Mouse (Mus musculus): ENCODE measurements around the gene Ift52.

Ift52 gene

GRCm38 (mm10) chr2:163016916-163017743 is at the start of gene Ift52:
Ift52 (plus strand) TSS chr2:163017354.
- DNase-seq (ENCODE audit: low spot score in 2 of 2), result peak; percentile 88 to 91

GRCm38 (mm10) chr2:162968357-162968756 is 48.8 kb upstream of the Ift52 start:
- no peak for DNase-seq (ENCODE audit: low spot score in 2 of 2)

- DNase-seq (ENCODE audit: low spot score in 2 of 2), result no peak
Observed at GRCm38 (mm10) chr2:162969101-162969500, 48.1 kb upstream of the Ift52 start.

GRCm38 (mm10) chr2:162970896-162971295 is 46.3 kb upstream of the Ift52 start:
- DNase-seq (ENCODE audit: low spot score in 2 of 2), result no peak

GRCm38 (mm10) chr2:162972752-162973151 is 44.4 kb upstream of the Ift52 start:
- DNase-seq (ENCODE audit: low spot score in 2 of 2), result no peak

- no peak for DNase-seq (ENCODE audit: low spot score in 2 of 2)
Observed at GRCm38 (mm10) chr2:162973206-162973605, 43.9 kb upstream of the Ift52 start.

DNA sequence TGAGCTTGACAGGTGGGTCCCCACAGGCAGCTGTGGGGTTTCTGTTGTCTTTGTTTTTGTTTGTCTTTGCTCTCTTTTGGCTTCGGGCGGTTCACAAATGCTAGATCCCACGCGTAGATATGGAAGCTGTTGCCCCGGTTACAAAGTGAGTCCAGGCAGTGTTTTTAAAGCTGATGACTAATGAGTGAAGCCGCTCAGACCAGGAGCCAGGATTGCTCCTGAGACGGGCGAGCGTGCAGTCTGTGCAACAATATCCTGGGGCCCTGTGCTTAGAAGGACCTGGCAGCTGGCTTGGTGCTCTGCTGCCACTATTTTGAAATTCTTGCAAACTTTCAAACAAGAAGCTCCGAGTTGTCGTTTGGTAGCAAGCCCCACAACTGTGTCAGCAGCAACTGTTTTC is 43.5 kb upstream of the Ift52 start:
- no peak for DNase-seq (ENCODE audit: low spot score in 2 of 2)

DNA sequence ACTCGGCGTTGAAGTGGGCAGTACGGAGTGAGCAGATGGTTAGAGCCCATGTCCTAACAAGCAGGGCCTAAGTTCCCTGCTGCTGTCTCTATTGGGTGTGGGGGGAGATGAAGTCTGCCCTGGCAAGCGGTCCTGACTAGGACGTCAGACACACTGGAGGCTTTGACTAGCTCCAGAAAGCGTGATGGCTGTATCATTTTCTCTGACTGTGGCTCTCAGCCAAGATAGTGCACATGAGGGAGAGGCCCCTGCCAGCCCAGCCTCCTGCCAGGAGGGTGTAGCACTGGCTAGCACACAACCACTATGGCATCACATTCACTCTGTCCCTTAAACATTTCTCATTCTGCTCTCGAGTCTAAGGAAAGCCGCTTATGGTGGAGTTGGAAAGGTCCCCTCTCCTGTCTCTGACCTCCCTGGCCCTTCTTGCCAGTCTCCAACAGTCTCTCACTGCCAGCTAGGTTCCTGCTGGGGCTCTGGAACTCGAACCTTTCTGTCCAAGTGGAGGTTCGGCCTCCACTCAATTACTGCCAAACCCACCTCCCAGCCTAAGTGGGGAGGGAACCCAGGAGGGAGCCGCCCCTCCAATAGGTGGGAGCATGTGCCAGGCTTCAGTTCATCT is 41.9 kb upstream of the Ift52 start:
- DNase-seq (ENCODE audit: low spot score in 2 of 2), result no peak

DNA sequence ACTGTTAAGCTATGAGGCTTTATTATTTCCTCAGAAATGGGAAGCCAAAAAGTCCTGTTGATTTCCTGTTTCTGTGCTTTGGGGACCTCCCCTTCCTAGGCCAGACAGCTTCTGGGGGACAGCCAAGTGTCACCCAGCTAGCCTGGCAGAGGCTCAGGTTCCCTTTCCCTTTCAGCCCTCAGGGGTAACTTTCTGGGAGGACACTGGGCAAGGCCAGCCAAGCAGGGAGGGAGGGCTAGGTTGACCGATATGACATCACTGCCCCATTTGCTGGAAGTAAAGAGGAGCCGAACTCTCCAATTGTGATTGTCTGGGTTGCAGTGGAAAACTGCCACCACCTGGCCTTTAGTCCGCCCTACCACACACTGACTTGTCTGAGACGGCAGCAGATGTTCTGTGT is 41.2 kb upstream of the Ift52 start:
- DNase-seq (ENCODE audit: low spot score in 2 of 2), result no peak

- DNase-seq (ENCODE audit: low spot score in 2 of 2), result no peak
Observed at GRCm38 (mm10) chr2:162984381-162984780, 32.8 kb upstream of the Ift52 start.

- no peak for DNase-seq (ENCODE audit: low spot score in 2 of 2)
Observed at GRCm38 (mm10) chr2:162985923-162986322, 31.2 kb upstream of the Ift52 start.

DNA sequence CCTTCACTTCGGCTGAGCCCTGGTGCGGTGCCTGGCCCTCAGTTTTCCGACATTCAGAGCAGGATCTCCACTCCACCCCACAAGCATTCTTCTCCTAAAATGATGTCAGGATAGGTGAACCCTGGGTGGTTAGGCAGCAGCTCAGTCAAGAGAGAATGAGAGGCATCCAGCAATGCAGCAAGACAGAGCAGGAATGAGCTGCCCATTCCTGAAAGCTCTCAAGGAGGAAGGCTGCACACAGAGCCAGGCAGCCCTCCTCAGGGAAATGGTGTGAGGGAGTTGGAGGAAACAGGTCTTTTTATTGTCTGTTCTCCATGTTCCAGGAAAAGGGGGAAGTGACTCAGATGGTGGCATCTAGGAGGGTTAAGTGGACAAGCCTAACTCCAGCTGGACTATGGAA is 30.4 kb upstream of the Ift52 start:
- DNase-seq (ENCODE audit: low spot score in 2 of 2), result no peak

- no peak for DNase-seq (ENCODE audit: low spot score in 2 of 2)
Observed at GRCm38 (mm10) chr2:162987218-162987617, 29.9 kb upstream of the Ift52 start, which contains the start of gene Sgk2. Sgk2 (plus strand) TSS chr2:162987330.

- DNase-seq (ENCODE audit: low spot score in 2 of 2), result no peak
Observed at GRCm38 (mm10) chr2:162988235-162988634, 28.9 kb upstream of the Ift52 start.

DNA sequence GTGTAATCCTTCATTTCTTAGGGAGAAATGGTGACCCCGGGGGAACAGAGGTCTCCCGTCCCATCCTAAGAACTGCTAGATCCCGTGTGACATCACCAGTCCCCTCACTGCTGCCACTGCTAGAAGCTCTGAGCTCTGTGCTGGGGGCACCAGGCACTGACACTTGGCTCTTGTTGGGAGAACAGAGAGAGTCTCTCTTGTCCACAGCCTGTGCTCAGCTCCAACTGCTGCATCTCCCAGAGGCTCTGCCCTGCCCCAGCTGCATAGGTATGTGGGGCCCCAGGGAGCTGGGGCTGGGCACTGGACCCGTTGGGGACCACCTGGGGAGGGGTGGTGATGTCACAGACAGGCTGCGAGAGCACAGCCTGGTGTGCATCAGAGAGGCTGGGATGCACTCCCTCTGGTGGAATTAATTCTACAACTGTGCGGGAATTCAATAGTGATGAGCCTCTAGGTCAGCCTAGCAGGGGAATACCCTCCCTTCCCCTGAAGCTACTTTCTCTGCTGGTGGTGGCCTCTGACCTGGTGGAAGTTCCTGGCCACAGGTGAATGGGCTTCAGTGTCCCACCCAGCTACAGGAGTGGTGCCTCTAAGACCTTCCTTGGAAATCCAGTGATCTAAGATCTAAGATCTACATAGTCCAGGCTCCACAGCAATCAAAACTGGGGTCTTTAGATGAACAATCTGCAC is 25.6 kb upstream of the Ift52 start:
- DNase-seq (ENCODE audit: low spot score in 2 of 2), result no peak

- no peak for DNase-seq (ENCODE audit: low spot score in 2 of 2)
Observed at GRCm38 (mm10) chr2:162992084-162992437, 25.1 kb upstream of the Ift52 start.

DNA sequence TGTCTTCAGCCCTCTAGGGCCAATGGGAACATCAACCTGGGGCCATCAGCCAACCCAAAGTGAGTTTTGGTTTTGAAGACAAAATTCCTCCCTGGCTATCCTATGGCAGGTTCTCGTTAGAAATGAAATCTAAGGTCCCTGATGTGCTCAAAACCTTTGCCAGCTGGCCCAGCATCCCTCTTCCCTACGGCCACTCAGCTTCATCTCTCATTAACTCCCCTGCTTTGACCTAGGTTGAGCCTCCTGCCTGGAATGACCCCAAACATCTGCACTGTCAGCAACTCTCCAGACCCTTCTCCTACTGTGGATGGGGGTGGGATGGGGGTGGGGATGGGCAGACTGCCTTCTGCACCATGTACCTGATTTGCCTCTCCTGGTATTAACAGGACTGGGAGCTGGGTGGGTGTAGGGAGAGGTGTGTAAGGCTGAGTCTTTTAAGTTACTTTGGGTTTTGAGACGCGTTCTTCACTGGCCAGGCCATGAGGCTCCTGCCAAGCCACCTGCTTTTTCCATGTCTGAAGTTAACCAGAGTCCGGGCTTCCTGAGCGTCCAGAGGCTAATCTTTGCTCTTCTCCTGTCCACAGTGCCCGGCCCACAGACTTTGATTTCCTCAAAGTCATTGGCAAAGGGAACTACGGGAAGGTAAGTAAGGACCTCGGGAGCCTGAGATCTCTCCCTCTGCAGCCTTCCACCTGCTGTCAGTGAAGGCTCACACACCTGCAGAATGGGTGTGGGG is 23.1 kb upstream of the Ift52 start:
- DNase-seq (ENCODE audit: low spot score in 2 of 2), result no peak

DNA sequence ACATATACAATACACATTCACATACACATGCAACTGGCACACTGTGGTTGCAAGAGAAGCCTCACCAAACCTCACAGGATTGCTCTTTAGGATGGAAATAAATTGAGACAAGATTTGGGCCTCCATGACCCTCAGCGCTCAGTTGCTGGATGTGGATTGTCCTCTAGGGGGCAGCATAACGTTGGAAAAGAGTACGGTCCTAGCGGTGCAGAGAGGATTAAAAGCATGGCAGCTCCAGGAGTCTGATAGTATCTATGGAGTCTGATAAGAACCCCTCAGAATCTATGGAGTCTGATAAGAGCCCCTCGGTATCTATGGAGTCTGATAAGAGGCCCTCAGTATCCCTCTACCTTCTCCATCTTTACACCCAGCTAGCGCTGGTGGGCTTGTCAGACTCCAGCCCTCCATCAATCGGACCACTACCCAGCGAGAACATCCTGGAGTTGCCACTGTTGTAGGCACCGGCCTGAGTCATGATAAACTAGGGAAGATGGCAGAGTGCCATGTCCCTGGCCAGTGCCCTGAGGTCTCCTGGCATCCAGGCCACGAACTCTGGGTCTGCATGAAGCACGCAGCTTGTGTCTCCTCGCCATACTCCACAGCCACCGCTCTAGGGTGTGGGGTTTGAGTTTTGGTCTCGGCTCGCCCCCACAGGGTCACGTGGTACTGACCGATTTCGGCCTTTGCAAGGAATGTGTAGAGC is 18.5 kb upstream of the Ift52 start:
- DNase-seq (ENCODE audit: low spot score in 2 of 2), result peak; percentile 22 to 39

DNA sequence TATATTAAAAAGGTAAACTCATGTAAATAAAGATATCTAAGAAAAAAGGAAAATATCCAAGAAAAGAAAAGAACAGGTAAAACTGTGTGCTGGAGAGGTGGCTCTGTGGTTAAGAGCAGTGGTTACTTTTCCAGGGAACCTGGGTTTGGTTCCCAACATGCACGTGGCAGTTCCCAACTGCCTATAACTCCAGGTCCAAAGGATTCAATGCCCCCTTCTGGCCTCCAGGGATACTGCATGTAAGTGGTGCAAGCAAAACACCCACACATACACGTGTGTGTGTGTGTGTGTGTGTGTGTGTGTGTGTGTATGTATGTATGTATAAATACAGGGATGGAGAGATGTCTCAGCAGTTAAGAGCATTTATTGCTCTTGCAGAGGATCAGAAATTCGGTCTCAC is 17.4 kb upstream of the Ift52 start:
- no peak for DNase-seq (ENCODE audit: low spot score in 2 of 2)

DNA sequence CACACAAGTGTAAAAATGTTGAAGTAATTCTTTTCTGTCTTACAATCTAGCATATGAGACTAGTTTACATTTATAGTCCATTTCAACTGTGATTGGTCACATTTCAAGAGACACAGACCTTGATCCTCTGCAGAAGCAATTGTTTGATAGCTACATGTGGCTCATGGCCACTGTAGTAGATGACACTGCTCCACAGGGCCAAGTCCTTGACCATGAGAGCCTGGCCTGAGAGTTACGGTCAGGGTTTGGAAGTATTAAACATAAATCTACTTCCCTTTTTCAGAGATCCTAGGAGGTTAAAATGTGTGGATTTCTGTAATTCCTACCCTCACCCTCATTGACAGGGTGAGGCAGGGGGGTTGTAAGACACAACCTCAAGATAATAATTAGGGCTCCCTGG is 16.1 kb upstream of the Ift52 start:
- no peak for DNase-seq (ENCODE audit: low spot score in 2 of 2)

DNA sequence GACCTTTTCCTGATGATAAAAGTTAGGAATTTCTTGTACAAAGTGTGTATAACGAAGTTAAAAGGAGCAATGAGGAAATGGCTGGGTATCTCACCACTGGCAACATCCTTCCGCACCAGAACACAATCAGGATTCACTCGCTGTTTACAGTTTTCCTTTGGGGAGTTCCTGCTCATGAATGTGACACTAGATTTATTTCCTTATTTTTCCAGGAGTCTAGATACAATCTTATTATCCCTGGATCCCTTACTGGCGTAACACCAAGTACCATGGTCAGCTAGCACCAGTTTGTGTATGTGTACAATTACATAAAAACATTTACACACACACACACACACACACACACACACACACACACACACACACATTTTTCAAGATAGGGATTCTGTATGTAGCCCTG is 9.9 kb upstream of the Ift52 start:
- no peak for DNase-seq (ENCODE audit: low spot score in 2 of 2)

DNA sequence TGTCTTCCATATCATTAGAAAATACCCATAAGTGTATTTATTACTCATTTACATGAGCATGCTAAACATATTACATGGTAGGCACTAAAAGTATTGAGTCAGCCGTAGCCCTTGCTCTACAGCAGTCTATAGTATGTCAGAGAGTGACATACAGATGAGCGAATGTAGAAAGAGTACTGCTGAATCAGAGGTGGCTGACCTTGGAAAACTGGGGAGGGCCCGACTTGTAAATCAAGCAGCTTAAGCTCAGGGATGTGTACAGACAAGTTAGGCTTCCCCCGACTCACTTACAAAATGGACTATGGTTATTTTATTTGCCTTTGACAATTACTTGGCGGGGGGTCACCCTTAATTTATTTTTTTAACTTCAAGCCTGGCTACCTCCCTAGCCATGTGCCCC is 14.1 kb downstream of the Ift52 start:
- no peak for DNase-seq (ENCODE audit: low spot score in 2 of 2)

All from frontal cortex, postnatal 25 days (tissue).